Mouse (Mus musculus): ENCODE data around the gene Klc3. TPM values are rescaled to one million over a fixed set of nuclear protein-coding genes. Genes with fewer than 3 reads are reported as not detected.

Gene Klc3
- total RNA-seq, 2 experiments from 2014 or later = 2.4 to 4.1 TPM

DNA sequence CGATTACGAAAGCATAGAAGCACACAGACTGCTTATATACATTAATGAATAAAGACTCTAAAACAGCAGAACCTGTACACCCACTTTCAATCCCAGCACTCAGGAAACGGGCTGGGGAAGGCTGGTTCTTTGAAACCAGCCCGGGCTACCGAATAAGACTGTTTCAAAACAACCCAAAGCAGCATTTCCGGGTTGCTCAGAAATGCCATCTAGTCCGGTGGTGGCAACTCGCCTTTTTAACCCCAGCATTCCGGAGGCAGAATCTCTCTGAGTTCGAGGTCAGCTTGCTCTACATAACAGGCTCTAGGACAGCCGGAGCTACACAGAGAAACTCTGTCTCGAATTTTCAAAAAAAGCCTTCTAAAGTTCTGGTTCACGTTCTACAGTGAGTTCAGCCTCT is 45.3 kb downstream of the Klc3 start:
- H3K4me3 ChIP-seq = peak overlapping the region; percentile 57
- TF ChIP-seq CTCF (IDR thresholded peaks at IDR 0.05) = no peak
- intact Hi-C loops (cut with DNase I) = no loop called here
- H3K27ac ChIP-seq = peak overlapping the region; percentile 94; the same call in 1 of the 2 replicates
- no peak for DNase-seq (ENCODE audit: extremely low spot score in 1 of 2, low spot score in 2 of 2)

- intact Hi-C loops (cut with DNase I) = no loop called here
- Histone ChIP-seq H3K4me3 (no peak overlapping the region), H3K27ac (no peak overlapping the region)
- no peak for DNase-seq (ENCODE audit: extremely low spot score in 1 of 2, low spot score in 2 of 2)
- no peak for TF ChIP-seq CTCF (IDR thresholded peaks at IDR 0.05)
Observed at GRCm38 (mm10) chr7:19357381-19358375, 46.2 kb downstream of the Klc3 start.

- intact Hi-C loops (cut with DNase I) = no loop called here
- no peak for DNase-seq (ENCODE audit: extremely low spot score in 1 of 2, low spot score in 2 of 2)
- no peak overlapping the region for H3K4me3 ChIP-seq
- no peak overlapping the region for H3K27ac ChIP-seq
- no peak for TF ChIP-seq CTCF (IDR thresholded peaks at IDR 0.05)
Observed at GRCm38 (mm10) chr7:19356311-19356710, 47.6 kb downstream of the Klc3 start.

DNA sequence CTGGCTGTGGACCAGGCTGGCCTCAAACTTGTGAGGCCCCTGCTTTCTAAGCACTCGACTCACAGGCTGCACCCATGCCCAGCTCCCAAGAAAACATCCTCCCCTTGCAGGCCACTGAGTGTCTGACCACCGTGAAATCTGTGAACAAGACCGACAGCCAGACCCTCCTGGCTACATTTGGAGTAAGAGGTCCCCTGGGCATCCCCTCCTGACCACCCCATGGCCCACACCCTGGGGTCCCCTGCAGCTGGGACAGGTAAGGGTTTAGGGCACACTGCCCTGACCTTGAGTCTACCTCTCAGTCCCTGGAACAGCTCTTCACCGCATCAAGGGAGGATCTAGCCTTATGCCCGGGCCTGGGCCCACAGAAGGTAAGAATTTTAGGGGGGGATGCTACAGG is 48.9 kb downstream of the Klc3 start:
- TF ChIP-seq CTCF (IDR thresholded peaks at IDR 0.05) = no peak
- no peak for DNase-seq (ENCODE audit: extremely low spot score in 1 of 2, low spot score in 2 of 2)
- Histone ChIP-seq H3K4me3 (no peak overlapping the region), H3K27ac (no peak overlapping the region)
- intact Hi-C loops (cut with DNase I) = no loop called here

GRCm38 (mm10) chr7:19350221-19350620 is 53.7 kb downstream of the Klc3 start:
- intact Hi-C loops (cut with DNase I) = no loop called here
- no peak for TF ChIP-seq CTCF (IDR thresholded peaks at IDR 0.05)
- no peak for DNase-seq (ENCODE audit: extremely low spot score in 1 of 2, low spot score in 2 of 2)
- Histone ChIP-seq H3K4me3 (no peak overlapping the region), H3K27ac (no peak overlapping the region)

- DNase-seq (ENCODE audit: extremely low spot score in 1 of 2, low spot score in 2 of 2) = no peak
- TF ChIP-seq CTCF (IDR thresholded peaks at IDR 0.05) = no peak
- intact Hi-C loops (cut with DNase I) = no loop called here
- Histone ChIP-seq H3K27ac (no peak overlapping the region), H3K4me3 (no peak overlapping the region)
Observed at GRCm38 (mm10) chr7:19349188-19349915, 54.6 kb downstream of the Klc3 start.

- intact Hi-C loops (cut with DNase I) = no loop called here
- DNase-seq (ENCODE audit: extremely low spot score in 1 of 2, low spot score in 2 of 2) = peak; percentile 94 to 96
- Histone ChIP-seq H3K4me3 (peak overlapping the region; percentile 77), H3K27ac (peak overlapping the region; percentile 92)
- no peak for TF ChIP-seq CTCF (IDR thresholded peaks at IDR 0.05)
Observed at GRCm38 (mm10) chr7:19344938-19345471, 58.9 kb downstream of the Klc3 start.

Small RNA genes lying within 50 kb of the gene (microRNA-seq; reads per million reads assigned to microRNA genes)
- gene Mir343 = 0 reads per million in 2 experiments

Other genes with a start within 250 kb of the Klc3 start
- gene Gipr, start 238.0 kb downstream of the Klc3 start, total RNA-seq (2021) = 1 to 10 TPM; 1.8 to 1.9 TPM
- 100 to 1,000 TPM; 131 to 138 TPM for gene Eml2, start 227.7 kb downstream of the Klc3 start, total RNA-seq (2021)
- 1 to 10 TPM; 2.4 to 3.8 TPM for gene Gpr4, start 191.6 kb downstream of the Klc3 start, total RNA-seq (2021)
- 10 to 100 TPM; 42.7 to 46.8 TPM for gene Opa3, start 175.8 kb downstream of the Klc3 start, total RNA-seq (2021)
- gene Vasp, start 132.3 kb downstream of the Klc3 start, total RNA-seq (2021) = 10 to 100 TPM; 13.2 to 14.6 TPM
- not detected for gene Ppm1n, start 124.0 kb downstream of the Klc3 start, total RNA-seq (2021)
- 100 to 1,000 TPM; 110 to 122 TPM for gene Rtn2, start 121.5 kb downstream of the Klc3 start, total RNA-seq (2021)
- gene Fosb, start 94.1 kb downstream of the Klc3 start, total RNA-seq (2021) = 10 to 100 TPM; 27.0 to 59.5 TPM
- gene Ercc1, start 59.3 kb downstream of the Klc3 start, total RNA-seq (2021) = 10 to 100 TPM; 48.9 to 51.8 TPM
- gene Cd3eap, start 44.6 kb downstream of the Klc3 start, total RNA-seq (2021) = 10 to 100 TPM; 17.0 to 17.8 TPM
- 1 to 10 TPM; 7.7 to 7.8 TPM for gene Ppp1r13l, start 44.4 kb downstream of the Klc3 start, total RNA-seq (2021)
- gene Ercc2, start 22.1 kb downstream of the Klc3 start, total RNA-seq (2021) = 10 to 100 TPM; 37.2 TPM
- gene Ckm, start 672 bp upstream of the Klc3 start, total RNA-seq (2021) = not detected
- 10 to 100 TPM; 79.1 to 79.5 TPM for gene Mark4, start 54.7 kb upstream of the Klc3 start, total RNA-seq (2021)
- under 1 TPM; 0.26 to 0.36 TPM for gene Exoc3l2, start 59.2 kb upstream of the Klc3 start, total RNA-seq (2021)
- 1 to 10 TPM; 6.7 to 7.9 TPM for gene Bloc1s3, start 104.3 kb upstream of the Klc3 start, total RNA-seq (2021)
- gene Trappc6a, start 104.3 kb upstream of the Klc3 start, total RNA-seq (2021) = 10 to 100 TPM; 16.6 to 18.4 TPM
- under 1 TPM; 0.44 to 0.84 TPM for gene Nkpd1, start 113.7 kb upstream of the Klc3 start, total RNA-seq (2021)
- gene Ppp1r37, start 159.0 kb upstream of the Klc3 start, total RNA-seq (2021) = 100 to 1,000 TPM; 148 to 150 TPM
- 1 to 10 TPM; 1.5 to 2.0 TPM for gene Zfp296, start 173.2 kb upstream of the Klc3 start, total RNA-seq (2021)
- gene Gemin7, start 173.5 kb upstream of the Klc3 start, total RNA-seq (2021) = 10 to 100 TPM; 50.1 to 50.8 TPM
- 10 to 100 TPM; 92.7 to 98.3 TPM for gene Clasrp, start 200.4 kb upstream of the Klc3 start, total RNA-seq (2021)
- 1 to 10 TPM; 7.2 to 7.7 TPM for gene Relb, start 225.3 kb upstream of the Klc3 start, total RNA-seq (2021)

Data from left cerebral cortex, adult 2 months (tissue).